Mouse (Mus musculus) limb, embryonic 10.5 days (tissue): ENCODE measurements at regions not wholly inside any gene's neighbourhood (a gene's known extent, or its start where the extent isn't known, plus 50 kb on each side); places are given as distances from the start of the nearest gene placed in this dataset.
"Not testable (repeated sequence)": the region's sequence is repeated elsewhere in the genome, so short reads cannot be mapped to it uniquely, and the experiment has no call there.

Source experiments
- DNase-seq: peaks from one replicate; pipeline ENCODE4 v3.0.0-alpha.2; 2017; ENCODE audit warnings: low spot score
- H3K27ac ChIP-seq: fragments of 300-500 bp; sonication (generic); 2 replicates; pipeline ENCODE4 v1.5.1; 2016; ENCODE audit warnings: mild to moderate bottlenecking
- H3K27me3 ChIP-seq: fragments of 300-500 bp; sonication (generic); 2 replicates; pipeline ENCODE4 v1.6.1; 2016; ENCODE audit warnings: low read depth, mild to moderate bottlenecking; ENCODE audit not compliant: poor library complexity, severe bottlenecking
- H3K36me3 ChIP-seq: fragments of 300-500 bp; sonication (generic); 2 replicates; pipeline ENCODE4 v1.6.1; 2016; ENCODE audit warnings: mild to moderate bottlenecking, moderate library complexity
- H3K4me1 ChIP-seq: fragments of 300-500 bp; sonication (generic); 2 replicates; pipeline ENCODE4 v1.6.1; 2016
- H3K4me3 ChIP-seq: fragments of 300-500 bp; sonication (generic); 2 replicates; pipeline ENCODE4 v1.5.1; 2016; ENCODE audit warnings: mild to moderate bottlenecking, moderate library complexity
- H3K9me3 ChIP-seq: fragments of 300-500 bp; sonication (generic); replicated peaks from 2 replicates; pipeline ENCODE4 v1.6.1; 2016; ENCODE audit warnings: mild to moderate bottlenecking
- WGBS: fragments of 180-500 bp; shearing (Covaris S2); methylation state at CpG from one replicate; pipeline ENCODE4 v1.1.7; 2016; 5-methylcytosine and 5-hydroxymethylcytosine counted together

DNA sequence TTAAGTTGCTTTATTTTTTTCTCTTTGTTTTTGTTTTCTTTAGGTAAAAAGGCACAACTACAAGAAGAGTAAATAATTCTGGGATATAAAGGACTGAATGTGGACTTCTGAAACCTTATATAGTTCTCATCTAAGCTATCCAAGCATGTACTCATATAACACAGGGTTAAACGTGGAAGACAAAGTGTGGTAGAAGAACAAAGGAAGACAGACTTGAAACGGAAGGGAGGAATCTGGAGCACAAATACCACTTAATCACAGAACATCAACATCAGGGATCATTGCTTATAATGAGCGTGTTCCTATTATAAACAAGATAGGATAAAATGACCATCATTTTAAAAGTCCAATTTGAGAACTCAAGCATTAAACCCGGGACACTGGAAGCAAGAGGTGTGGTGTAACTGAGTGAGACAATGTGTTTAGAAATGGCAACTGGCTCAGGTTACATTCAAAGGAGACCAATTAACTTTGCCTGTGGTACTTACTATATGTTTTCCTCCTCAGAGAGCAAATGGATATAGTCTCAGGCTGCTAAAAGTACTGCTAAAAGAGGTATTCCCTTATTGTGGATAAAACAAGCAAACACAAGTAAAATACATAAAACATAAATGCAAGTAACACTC is 96.1 kb upstream of the Hdgfl1 start:
- Histone ChIP-seq H3K27me3 (no peaks in the 10 kb centered on the region), H3K4me1 (peaks cover 10% of the 10 kb centered on the region; the same call in 1 of the 2 replicates), H3K36me3 (no peaks in the 10 kb centered on the region), H3K27ac (no peak overlapping the region), H3K9me3 (no peaks in the 10 kb centered on the region), H3K4me3 (no peak overlapping the region)
- DNase-seq, result no peak
- 66% methylated on average over 4 of the region's 4 CpGs for WGBS

DNA sequence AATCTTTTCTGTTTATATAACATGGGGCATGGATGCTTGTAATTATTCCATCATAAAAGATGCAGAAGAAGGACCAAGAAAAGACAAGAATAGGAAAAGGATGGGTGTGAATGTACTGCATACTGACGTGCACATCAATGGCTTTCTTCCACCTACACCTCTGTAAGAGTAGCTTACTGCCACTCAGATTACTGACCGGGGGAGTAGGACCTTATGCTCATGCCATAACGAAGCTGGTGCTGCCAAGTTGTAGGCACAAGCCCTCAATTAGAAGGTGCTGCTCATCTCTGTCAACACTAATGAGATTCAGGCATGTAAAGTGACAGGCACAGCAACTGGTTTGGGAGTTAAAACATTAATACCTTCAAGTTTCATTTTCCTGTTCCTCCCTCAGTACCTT is 97.8 kb upstream of the Hdgfl1 start:
- 62% methylated on average over 3 of the region's 3 CpGs for WGBS
- no peaks in the 10 kb centered on the region for H3K27me3 ChIP-seq
- no peaks in the 10 kb centered on the region for H3K9me3 ChIP-seq
- H3K36me3 ChIP-seq, result no peaks in the 10 kb centered on the region
- H3K4me3 ChIP-seq, result no peak overlapping the region
- DNase-seq, result no peak
- H3K4me1 ChIP-seq, result peaks cover 10% of the 10 kb centered on the region; the same call in 1 of the 2 replicates
- no peak overlapping the region for H3K27ac ChIP-seq

DNA sequence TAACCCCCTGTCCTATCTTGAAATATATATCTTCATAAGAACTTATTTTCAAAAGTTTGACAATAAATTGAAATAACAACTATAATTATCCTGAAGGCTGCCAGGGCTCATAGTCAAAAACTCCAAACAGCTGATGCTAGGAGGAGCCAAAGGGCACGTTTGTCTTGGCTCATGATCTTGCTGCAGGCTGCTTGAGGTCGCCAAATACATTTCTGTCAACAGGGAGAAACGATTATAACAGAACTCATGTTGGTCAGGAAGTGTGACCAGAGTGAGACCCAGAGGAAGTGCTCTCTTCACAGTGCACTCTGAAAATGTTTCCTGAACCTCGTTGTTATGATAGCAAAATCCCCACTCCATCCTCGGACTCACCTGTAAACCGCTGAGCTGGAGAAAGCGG is 140.9 kb upstream of the Prl start:
- Histone ChIP-seq H3K27ac (0 out of 2 replicates have a peak overlapping the region, but pooled peaks have one; percentile 25), H3K4me3 (no peak overlapping the region), H3K4me1 (no peaks in the 10 kb centered on the region), H3K36me3 (no peaks in the 10 kb centered on the region), H3K9me3 (no peaks in the 10 kb centered on the region), H3K27me3 (no peaks in the 10 kb centered on the region)
- whole genome bisulfite sequencing, result 75% methylated on average over 7 of the region's 7 CpGs
- DNase-seq, result no peak

DNA sequence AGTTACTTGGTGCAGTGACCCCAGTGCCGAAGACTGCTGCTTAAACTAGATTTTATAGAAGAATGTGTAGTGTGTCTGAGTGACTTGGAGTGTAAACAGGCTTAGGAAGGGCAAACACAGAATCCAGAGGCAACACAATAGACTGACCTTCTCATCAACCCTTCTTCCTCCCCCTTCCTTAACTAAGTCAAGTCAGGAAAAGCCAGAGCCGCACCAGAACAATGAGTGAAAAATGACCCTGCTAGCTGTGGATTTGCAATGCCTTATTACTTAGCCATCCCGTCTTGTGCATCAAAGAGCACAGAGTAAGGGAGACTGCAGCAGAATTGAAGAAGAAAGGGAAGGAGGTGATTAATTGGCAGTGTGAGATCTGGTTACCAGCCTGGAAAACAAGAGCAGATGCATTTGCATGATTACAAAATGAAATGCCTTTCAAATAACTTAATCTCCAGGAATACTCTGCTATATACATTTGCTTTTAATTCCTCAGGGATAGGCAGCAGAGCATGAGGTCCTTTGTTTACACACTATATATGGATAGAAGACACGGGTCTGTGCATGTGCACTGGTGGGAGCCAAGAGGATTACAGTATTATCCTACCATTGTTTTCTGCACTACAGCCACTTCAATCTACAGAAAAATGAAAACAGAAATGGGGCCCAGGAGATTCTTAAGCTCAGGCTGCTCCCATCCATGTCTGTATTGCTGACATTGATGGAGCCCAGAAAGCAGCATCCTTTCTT is 124.5 kb upstream of the Prl start:
- Histone ChIP-seq H3K4me3 (no peak overlapping the region), H3K36me3 (no peaks in the 10 kb centered on the region), H3K27ac (peak overlapping the region; percentile 70), H3K4me1 (peaks cover 29% of the 10 kb centered on the region), H3K9me3 (no peaks in the 10 kb centered on the region), H3K27me3 (no peaks in the 10 kb centered on the region)
- 11% methylated on average over 4 of the region's 4 CpGs for WGBS
- DNase-seq, result peak; percentile 36

DNA sequence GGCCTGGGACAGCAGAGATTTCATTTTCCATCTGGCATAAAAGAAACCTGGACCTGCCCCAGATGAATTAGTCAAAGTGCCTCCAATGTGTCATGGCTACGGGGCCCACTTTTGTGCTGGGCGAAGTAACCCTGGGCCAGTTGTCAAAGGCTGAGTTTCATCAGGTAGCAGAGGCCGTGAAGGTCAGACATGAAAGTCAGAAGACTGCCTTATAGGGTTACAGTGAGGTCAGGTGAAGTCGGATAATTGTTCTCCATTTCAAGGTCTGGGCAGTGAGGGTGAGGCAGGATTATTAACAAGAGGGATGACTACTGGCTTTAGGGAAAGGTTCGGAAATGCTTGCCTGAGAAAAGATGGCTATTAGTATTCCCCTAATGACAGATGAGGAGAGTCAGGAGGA is 123.5 kb upstream of the Prl start:
- no peaks in the 10 kb centered on the region for H3K9me3 ChIP-seq
- DNase-seq, result peak; percentile 31
- H3K27ac ChIP-seq, result peak overlapping the region; percentile 61; the same call in 1 of the 2 replicates
- H3K4me3 ChIP-seq, result no peak overlapping the region
- no peaks in the 10 kb centered on the region for H3K27me3 ChIP-seq
- no peaks in the 10 kb centered on the region for H3K36me3 ChIP-seq
- 23% methylated on average over 5 of the region's 5 CpGs for WGBS
- H3K4me1 ChIP-seq, result peaks cover 29% of the 10 kb centered on the region

DNA sequence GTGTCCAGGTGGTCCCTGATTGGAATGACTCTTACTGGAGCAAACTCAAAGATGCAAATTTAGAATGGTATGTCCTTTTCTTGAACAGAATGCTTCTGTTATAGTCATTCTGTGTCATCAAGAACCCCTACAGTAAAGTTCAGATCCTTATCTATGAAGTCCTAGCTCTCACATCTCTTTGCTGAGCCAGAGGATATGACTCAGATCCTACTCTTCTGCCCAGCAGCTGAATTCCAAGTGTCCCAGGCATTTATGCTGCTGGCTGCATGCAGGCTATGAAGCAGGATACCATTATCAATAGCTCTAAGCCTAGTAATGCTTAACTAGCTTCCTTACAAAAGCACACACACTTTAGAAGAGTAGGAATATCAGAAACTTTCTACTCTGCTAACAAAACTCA is 116.9 kb upstream of the Prl start:
- no peaks in the 10 kb centered on the region for H3K36me3 ChIP-seq
- DNase-seq, result no peak
- H3K4me3 ChIP-seq, result no peak overlapping the region
- no peaks in the 10 kb centered on the region for H3K27me3 ChIP-seq
- no peaks in the 10 kb centered on the region for H3K9me3 ChIP-seq
- no peaks in the 10 kb centered on the region for H3K4me1 ChIP-seq
- no peak overlapping the region for H3K27ac ChIP-seq

DNA sequence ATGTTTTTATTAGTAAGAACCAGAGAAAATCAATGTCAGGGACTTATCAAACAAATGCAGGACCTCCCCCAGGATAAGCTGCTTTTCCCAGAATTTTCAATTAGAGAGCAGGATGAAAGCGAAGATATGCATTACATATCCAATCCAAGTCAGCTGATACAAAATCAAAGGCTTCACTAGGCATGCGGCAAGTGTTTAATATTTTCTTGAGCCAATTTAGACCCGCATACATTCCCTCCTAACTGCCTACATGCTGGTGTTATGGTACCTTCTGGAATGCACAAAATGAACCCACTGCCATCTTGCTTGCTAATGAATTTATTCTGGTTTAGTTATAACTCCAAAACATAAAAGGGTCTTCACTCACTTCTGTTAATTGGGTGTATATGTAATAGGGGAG is 112.9 kb upstream of the Prl start:
- DNase-seq, result no peak
- no peaks in the 10 kb centered on the region for H3K27me3 ChIP-seq
- no peak overlapping the region for H3K4me3 ChIP-seq
- peaks cover 5% of the 10 kb centered on the region; the same call in 1 of the 2 replicates for H3K4me1 ChIP-seq
- 94% methylated on average over 3 of the region's 3 CpGs for WGBS
- no peaks in the 10 kb centered on the region for H3K36me3 ChIP-seq
- H3K27ac ChIP-seq, result no peak overlapping the region
- H3K9me3 ChIP-seq, result no peaks in the 10 kb centered on the region

DNA sequence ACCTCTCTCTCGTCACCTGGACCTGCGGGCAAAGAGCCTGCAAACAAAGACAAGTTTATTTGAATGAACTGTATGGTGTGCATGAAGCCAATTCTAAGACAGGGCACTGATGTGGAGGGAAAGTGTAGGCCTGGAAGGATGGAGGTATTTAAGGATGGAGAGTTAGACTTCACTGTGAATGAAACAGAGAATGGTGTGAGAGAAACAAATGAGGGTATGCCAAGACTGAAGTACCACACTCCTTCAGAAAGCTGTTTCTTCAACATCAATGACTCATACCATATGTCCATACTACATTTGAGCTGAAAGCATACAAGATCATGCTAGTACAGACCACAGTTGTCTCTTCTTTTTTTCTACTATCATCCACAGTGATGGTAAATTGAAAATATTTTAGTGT is 105.9 kb upstream of the Prl start:
- H3K4me1 ChIP-seq, result peaks cover 5% of the 10 kb centered on the region; the same call in 1 of the 2 replicates
- no peak overlapping the region for H3K4me3 ChIP-seq
- H3K27ac ChIP-seq, result no peak overlapping the region
- no peak for DNase-seq
- H3K27me3 ChIP-seq, result no peaks in the 10 kb centered on the region
- H3K9me3 ChIP-seq, result no peaks in the 10 kb centered on the region
- H3K36me3 ChIP-seq, result no peaks in the 10 kb centered on the region
- WGBS, result 95% methylated on average over 2 of the region's 2 CpGs

DNA sequence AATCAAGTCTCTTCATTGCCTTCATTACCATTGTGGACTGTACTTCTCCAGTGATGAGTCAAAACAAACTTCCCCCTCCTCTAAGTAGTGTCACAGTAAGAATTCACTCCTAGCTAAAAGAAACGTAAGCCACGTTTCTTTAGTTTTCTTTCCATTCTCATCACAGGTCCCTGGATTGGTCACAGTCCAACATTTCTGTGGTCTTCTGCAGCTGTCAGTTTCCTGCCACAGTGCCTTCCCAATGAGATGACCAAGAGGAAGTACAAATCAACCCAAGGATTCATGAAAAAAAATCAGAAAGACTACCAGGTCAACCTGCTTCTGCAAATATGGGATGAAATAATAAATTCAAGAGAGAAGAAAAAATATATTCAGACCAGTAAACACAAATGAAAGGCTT is 103.5 kb upstream of the Prl start:
- Histone ChIP-seq H3K4me1 (no peaks in the 10 kb centered on the region), H3K4me3 (no peak overlapping the region), H3K27ac (no peak overlapping the region), H3K36me3 (no peaks in the 10 kb centered on the region), H3K9me3 (no peaks in the 10 kb centered on the region), H3K27me3 (no peaks in the 10 kb centered on the region)
- DNase-seq, result no peak
- 96% methylated on average over 2 of the region's 2 CpGs for WGBS

DNA sequence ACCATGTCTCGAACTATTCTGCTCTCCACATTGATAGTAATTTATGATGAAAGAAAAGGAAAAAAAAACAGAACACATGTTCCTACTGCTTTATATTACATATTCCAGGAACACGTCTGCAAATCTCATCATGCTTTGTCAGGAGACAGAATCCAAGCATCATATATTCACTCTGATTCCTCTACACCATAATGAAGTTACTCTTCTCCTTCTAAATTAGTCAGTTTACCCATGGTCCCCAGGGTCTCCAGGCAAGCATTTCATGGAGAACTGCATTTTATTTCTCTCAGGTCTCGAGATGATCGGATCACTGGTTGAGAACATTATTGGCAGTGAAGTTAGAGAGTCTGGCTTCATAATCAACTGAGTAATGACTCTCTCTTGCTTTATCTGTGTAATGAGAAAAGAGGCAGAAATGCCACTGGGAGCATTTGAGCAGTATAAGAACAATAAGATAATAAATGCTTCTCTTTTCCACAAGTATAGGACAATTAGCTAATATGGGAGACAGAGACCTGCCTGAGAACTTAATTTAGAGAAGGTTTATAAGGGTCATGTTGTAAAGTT is 97.8 kb upstream of the Prl start:
- Histone ChIP-seq H3K9me3 (no peaks in the 10 kb centered on the region), H3K4me3 (no peak overlapping the region), H3K27me3 (no peaks in the 10 kb centered on the region), H3K36me3 (no peaks in the 10 kb centered on the region), H3K27ac (no peak overlapping the region; the same call in 1 of the 2 replicates), H3K4me1 (no peaks in the 10 kb centered on the region)
- no peak for DNase-seq
- WGBS, result 89% methylated on average over 4 of the region's 4 CpGs

DNA sequence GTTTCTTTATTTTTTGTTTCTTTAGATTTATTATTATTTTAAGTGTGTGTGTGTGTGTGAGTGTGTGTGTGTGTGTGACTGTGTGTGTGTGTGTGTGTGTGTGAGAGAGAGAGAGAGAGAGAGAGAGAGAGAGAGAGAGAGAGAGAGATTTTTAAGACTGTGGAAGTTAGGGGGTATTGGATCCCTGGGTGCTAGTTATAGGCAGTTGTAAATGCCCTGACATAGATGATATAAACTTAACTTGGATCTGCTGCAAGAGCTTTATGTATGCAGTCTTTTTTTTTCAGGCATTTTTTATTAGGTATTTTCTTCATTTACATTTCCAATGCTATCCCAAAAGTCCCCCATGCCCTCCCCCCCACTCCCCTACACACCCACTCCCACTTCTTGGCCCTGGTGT is 96.8 kb upstream of the Prl start:
- H3K9me3 ChIP-seq, H3K4me3 ChIP-seq, H3K4me1 ChIP-seq, DNase-seq, H3K27ac ChIP-seq, H3K27me3 ChIP-seq, H3K36me3 ChIP-seq: not testable (repeated sequence)

DNA sequence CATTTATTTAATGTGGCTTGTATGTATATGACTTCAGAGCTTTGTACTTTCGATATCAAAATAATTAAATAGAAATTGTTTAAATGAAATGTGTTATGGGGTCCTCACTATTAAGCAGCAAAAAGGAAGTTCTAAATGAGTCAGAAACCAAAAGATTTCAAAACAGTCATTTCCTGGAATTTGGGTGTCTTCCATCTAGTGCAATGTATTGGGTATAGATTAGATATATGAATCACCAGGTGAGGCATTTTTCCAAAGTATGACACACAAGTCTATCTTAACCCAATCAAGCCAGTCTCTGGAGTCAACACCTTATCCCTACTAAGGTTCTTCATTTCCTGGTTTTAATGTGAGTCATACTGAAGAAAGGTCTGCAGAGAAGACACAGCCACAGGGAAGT is 81.3 kb upstream of the Prl start:
- Histone ChIP-seq H3K9me3 (no peaks in the 10 kb centered on the region), H3K4me3 (no peak overlapping the region), H3K4me1 (no peaks in the 10 kb centered on the region), H3K27ac (no peak overlapping the region), H3K36me3 (no peaks in the 10 kb centered on the region), H3K27me3 (no peaks in the 10 kb centered on the region)
- 98% methylated on average over 1 of the region's 1 CpGs for WGBS
- no peak for DNase-seq

DNA sequence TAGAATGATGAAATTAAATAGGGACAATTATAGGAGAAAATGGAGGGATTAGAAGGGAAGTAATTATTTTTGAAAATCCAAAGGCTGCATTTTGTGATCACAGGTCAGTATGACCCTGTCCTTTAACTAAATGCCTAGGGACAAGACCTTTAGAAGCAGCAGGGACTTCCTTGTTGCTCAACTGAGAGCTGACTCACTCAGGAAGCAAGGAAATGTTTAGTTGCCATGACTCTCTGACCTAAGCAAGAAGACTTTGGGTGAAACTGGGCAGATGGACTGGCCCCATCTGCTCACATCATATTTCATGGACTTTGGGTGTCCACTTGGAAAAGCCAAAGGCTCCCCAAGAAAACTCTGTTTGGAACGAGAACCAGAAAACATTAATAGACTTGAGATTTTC is 76.9 kb upstream of the Prl start:
- no peak overlapping the region for H3K4me3 ChIP-seq
- H3K27ac ChIP-seq, result no peak overlapping the region
- no peaks in the 10 kb centered on the region for H3K9me3 ChIP-seq
- no peaks in the 10 kb centered on the region for H3K27me3 ChIP-seq
- no peaks in the 10 kb centered on the region for H3K36me3 ChIP-seq
- 87% methylated on average over 1 of the region's 1 CpGs for WGBS
- DNase-seq, result no peak
- no peaks in the 10 kb centered on the region for H3K4me1 ChIP-seq
